Mouse (Mus musculus) spleen, adult 18-20 months (tissue): ENCODE data around the gene C5ar1.
"Not testable (repeated sequence)": the region's sequence is repeated elsewhere in the genome, so short reads cannot be mapped to it uniquely, and the experiment has no call there.

Experiments
- DNase-seq, 2 experiments: peaks; one replicate each; pipeline ENCODE4 v3.0.0; 2022; ENCODE audit warnings: mixed read lengths in 2 of 2

Gene C5ar1

DNA sequence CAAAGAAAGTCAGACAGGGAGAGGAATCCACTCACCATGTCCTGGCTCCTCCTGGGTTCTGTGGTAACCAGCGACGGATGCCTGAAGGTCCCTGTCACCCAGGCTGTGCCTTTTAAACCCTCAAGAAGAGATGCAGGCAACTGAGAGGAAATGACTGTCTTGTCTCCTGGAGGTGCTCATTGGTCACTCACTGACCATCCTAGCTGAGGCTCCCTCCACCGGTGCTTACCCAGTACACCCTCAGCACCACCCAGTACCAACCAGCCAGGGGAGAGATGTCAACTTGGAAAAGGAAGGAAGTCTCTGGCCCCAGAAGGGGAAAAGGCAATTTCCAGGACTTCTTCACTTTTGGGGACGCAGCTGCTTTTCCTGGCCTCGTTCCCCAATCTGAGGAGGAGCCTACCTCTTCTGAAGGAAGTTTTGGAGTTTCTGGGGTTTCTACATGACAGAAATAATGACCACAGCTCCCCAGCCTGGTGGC lies at the start of gene C5ar1:
Gene C5ar1, minus strand, starts transcription at position 431 of the 481 bp plus-strand sequence.
- no peak for DNase-seq

- DNase-seq: peak in 1 of 2 experiments; percentile 22
Observed at GRCm38 (mm10) chr7:16308555-16309317, 49.4 kb upstream of the C5ar1 start.

DNA sequence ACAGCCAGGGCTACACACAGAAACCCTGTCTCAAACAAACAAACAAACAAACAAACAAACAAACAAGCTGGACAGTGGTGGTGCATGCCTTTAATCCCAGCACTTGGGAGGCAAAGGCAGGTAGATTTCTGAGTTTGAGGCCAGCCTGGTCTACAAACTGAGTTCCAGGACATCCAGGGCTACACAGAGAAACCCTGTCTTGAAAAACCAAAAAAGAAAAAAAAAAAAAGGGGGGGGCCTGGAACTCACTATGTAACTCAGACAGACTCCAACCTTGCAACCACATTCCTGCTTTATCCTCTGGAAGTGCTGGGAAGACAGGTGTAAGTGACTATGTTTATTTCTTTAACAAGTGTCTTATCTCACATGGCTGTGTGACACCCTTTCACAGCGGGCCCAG lies 48.8 kb upstream of the C5ar1 start, which contains the start of gene Bbc3:
Gene Bbc3, plus strand, starts transcription at position 301 of the 400 bp plus-strand sequence.
- DNase-seq: not testable (repeated sequence)

- DNase-seq: not testable (repeated sequence)
Observed at GRCm38 (mm10) chr7:16307141-16307540, 47.8 kb upstream of the C5ar1 start.

DNA sequence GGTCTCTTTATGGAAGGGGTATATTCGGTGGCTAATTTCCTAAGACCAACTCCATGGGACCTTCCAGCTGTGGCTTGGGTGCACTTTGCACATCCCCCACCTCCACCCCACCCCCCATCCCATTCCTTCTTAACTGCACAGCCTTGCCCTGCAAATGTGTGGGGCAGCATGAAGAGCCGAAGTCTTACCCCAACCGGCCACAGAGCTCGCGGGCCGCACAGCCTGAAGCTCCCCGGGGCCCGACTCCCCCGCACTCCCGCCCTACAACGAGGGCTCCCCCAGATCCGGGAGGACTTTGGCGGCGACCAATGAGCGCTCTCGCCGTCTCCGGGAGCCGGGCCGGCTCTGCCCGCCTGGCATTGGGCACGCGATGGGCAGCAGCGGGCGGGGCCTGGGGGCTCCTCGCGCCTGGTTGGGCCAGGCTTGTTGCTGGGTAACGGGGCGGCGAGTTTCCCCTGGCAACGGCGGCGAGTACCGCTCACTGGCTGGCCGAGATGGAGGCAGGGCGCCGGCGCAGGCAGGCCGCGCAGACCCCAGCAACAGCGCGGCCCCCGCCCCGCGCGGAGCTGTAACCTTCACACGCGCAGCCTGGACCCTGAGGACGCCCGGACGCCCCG lies 40.2 kb upstream of the C5ar1 start:
- peak; percentile 77 to 81 for DNase-seq

DNA sequence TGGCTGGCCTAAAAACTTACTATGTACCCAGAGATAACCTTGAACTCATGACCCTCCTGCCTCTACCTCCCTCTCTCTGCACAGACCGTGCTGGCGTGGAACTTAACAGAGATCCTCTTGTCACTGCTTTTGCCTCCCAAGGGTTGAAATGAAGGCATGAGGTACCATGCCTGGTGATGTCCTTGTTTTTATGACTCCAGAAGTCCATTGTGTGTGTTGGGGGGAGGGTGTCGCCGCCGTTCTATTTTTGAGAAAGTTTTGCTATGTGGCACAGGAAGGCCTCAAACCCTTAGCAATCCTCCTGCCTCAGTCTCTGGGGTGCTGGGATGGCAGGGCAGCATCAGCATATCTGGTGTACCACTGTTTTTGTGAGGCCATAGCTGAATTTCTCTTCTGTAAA lies 39.6 kb upstream of the C5ar1 start:
- DNase-seq: no peak

DNA sequence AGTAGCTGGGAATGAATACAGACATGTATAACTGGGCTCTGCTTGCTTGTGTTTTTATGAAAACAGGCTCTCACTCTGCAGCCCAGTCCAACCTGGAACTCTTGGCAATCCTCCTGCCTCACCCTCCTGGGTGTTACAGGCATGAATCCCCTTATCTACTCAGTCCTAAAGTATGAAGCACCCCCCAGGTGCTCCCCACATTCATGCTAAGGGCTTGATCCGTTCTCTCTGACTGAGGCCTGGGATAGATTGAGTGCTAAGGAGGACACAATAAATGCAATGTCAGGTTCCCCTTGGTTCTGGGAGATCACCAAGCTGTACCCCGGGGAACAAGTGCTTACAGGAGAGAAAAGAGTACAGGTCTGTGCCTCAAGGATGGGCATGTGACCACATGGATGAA lies 38.3 kb upstream of the C5ar1 start:
- DNase-seq: no peak

GRCm38 (mm10) chr7:16296766-16297390 lies 37.5 kb upstream of the C5ar1 start:
- DNase-seq: peak; percentile 82 to 89

DNA sequence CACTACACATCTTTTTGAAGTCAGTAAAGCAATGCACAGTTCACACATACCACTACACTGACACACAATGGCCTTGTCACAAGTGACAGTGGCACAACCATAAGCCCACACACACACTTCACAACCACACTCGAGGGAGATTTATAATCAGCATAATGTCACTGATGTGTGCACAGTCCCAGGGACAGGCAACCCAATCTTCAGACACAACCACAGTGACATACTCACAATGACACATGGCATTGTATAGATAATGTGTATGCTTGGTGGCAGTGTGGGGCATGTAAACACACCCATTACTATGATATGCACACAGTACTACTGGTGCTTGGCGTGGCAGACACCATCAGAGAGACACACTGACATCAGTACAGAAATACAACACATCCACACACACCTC lies 36.8 kb upstream of the C5ar1 start:
- DNase-seq: no peak

GRCm38 (mm10) chr7:16295321-16295900 lies 36.1 kb upstream of the C5ar1 start:
- DNase-seq: peak; percentile 69 to 72

GRCm38 (mm10) chr7:16294837-16295236 lies 35.5 kb upstream of the C5ar1 start:
- peak; percentile 87 to 95 for DNase-seq

DNA sequence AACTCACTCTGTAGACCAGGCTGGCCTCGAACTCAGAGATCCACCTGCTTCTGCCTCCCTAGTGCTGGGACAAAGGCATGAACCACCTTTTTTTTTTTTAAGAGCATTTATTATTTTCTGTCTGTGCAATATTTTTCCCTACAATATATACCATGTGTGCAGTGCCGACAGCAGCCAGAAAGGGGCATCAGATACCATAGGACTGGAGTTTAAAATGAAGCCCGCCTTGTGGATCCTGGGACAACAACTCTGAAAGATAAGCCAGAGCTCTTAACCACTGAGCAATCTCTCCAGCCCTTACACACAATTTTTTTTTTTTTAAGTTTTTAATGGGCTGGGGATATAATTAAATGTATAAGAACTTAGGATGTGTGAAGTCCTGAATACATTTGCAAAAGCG lies 35.0 kb upstream of the C5ar1 start:
- DNase-seq: peak in 1 of 2 experiments; percentile 42

DNA sequence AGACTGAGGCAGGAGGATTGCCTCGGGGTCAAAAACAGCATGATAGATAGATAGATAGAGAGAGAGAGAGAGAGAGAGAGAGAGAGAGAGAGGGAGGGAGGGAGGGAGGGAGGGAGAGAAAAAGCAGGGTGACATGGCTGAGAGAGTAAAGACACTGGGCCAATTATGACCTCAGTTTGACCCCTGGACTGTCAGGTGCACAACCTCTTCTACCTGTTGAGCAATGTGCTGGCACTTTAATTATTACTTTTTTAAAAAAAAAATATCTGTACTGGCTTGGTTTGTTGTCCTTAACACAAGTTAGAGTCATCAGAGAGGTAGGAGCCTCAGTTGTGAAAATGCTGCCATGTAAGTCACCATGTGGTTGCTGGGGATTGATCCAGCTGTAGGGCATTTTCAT lies 28.5 kb upstream of the C5ar1 start:
- no peak for DNase-seq

DNA sequence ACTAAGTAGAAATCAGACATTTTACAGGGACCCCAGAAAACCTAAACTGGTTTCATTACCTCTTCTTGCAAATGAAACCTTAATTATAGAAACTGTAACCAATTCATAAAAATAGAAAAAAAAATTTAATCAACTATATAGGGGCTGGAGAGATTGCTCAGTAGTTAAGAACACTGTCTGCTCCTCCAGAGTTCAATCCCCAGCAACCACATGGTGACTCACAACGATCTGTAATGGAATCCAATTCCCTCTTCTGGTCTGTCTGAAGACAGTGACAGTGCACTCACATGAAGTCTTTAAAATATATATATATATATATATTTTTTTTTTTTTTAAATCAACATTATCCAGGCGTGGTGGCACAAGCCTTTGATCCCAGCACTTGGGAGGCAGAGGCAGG lies 27.7 kb upstream of the C5ar1 start:
- no peak for DNase-seq

DNA sequence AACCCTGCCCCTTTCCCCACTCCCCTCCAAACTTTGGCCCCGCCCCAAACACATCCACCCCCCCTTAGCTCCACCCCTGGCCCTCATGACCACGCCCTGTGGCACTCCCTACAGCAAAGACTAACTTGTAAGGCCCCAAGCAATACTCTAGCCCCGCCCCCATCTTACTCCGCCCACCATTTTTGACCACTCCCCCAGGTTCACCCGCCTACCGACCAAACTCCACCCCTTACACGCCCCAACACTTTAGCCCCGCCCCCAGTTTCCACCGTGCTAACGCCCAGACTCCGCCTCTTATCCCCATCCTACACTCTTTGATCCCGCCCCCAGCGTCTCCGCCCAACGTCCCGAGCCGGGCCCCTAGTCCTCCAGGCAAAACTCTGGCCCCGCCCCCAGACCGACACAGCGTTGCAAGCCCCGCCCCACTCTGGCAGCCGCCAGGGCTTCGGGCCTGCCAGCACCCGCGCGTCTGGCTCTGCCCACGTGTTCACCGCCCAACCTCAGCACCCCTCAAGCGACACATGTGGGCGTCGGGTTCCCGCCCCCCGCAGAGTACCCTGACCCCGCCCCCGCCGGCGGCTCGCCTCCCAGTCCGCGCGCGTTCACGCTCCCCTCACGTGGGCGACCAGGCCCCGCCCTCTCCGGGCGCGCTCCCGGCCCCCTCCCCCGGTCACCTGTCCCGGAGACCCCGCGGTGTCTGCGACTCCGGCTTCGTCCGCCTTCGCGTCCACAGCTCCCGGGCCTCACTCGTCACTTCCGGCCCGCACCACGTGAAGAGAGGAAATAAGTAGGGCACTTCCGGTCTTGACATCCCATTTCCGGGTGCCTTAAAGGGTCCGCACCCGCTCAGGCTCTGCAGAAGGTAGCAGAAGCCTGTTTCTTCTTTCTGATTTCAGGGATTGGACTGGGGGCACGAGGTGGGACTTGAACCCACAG lies 27.0 kb upstream of the C5ar1 start, which contains the start of gene Ccdc9:
Gene Ccdc9, minus strand, starts transcription at position 770 of the 936 bp plus-strand sequence.
- DNase-seq: peak; percentile 100

DNA sequence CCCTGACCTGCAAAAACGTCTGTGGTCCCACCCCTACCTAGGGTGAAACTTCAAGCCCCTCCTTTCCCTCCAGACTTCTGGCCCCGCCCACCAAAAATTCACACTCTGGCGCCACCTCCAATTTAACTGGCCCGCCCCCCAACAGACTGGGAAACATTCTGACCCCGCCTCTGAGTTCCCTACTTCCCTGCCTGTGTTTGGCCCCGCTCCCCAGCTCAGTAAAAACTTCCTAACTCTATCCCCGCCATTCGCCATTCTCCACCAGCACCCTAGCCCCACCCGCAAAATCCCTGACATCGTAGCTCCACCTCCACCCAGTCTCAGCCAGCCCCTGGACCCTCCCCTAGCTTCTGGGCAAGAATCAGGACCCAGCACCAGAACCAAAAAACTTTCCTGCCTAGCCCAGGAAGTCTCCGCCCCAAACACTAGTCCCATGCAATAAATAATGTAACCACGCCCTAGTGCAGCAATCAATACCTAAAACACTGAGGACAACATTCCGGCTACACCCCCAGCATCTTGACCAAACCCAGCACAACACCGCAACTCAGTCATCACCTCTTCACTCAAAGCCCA lies 26.2 kb upstream of the C5ar1 start:
- DNase-seq: peak; percentile 55 to 61

- DNase-seq: no peak
Observed at GRCm38 (mm10) chr7:16284904-16285303, 25.6 kb upstream of the C5ar1 start.

DNA sequence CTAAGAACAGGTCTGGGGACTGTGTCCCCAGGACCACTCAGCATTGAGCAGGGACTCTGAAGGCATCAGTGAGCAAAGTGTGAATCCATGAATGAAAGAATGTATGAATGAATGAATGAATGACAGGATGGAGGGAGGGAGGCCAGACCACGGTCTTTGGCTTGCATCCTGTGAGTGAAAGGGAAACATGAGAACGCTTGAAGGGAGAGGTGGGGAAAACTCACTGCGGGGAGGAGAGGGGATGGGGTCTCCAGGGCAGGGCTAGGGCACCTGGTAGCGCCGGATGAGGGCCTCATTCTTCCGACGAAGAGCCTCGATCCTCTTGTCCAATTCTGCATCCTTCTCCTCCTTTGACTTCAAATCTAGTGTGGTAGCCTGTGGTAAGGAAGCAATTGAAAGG lies 24.7 kb upstream of the C5ar1 start:
- DNase-seq: no peak

- DNase-seq: no peak
Observed at GRCm38 (mm10) chr7:16282334-16282733, 23.0 kb upstream of the C5ar1 start.

GRCm38 (mm10) chr7:16280721-16281120 lies 21.4 kb upstream of the C5ar1 start:
- no peak for DNase-seq
